Mouse (Mus musculus) forebrain, embryonic 16.5 days (tissue): Measurements from ENCODE around the gene Msx3. TPM values are rescaled to one million over a fixed set of nuclear protein-coding genes. Genes with fewer than 3 reads are reported as not detected.
A peak's percentile ranks its signal among the peaks of the same experiment; 100 is the strongest.

Experiments
- ATAC-seq: fragments of 200-750 bp; cut with Nextera tagmentation; 2 replicates; pipeline ENCODE4 v1.8.0; 2017; ENCODE audit warnings: mild to moderate bottlenecking, moderate library complexity
- H3K27ac ChIP-seq: fragments of 300-500 bp; sonication (generic); 2 replicates; pipeline ENCODE4 v1.5.1; 2014; ENCODE audit warnings: low read length, control low read depth
- H3K27me3 ChIP-seq: fragments of 300-500 bp; sonication (generic); replicated peaks from 2 replicates; pipeline ENCODE4 v1.6.1; 2014; ENCODE audit warnings: low read length; ENCODE audit not compliant: control insufficient read depth, insufficient read depth
- H3K36me3 ChIP-seq: fragments of 300-500 bp; sonication (generic); 2 replicates; pipeline ENCODE4 v1.6.1; 2014; ENCODE audit not compliant: control insufficient read depth, insufficient read depth
- H3K4me1 ChIP-seq: fragments of 300-500 bp; sonication (generic); replicated peaks from 2 replicates; pipeline ENCODE4 v1.6.1; 2014; ENCODE audit warnings: low read length; ENCODE audit not compliant: control insufficient read depth, insufficient read depth
- H3K4me2 ChIP-seq: fragments of 300-500 bp; sonication (generic); 2 replicates; pipeline ENCODE4 v1.6.1; 2014; ENCODE audit warnings: mild to moderate bottlenecking, low read length, control low read depth
- H3K4me3 ChIP-seq: fragments of 300-500 bp; sonication (generic); replicated peaks from 2 replicates; pipeline ENCODE4 v1.5.1; 2014; ENCODE audit warnings: mild to moderate bottlenecking, low read length, control low read depth
- H3K9ac ChIP-seq: fragments of 300-500 bp; sonication (generic); replicated peaks from 2 replicates; pipeline ENCODE4 v1.6.1; 2014; ENCODE audit warnings: low read depth, low read length, control low read depth
- H3K9me3 ChIP-seq: fragments of 300-500 bp; sonication (generic); 2 replicates; pipeline ENCODE4 v1.6.1; 2016; ENCODE audit warnings: low read length; ENCODE audit not compliant: control insufficient read depth
- WGBS: fragments of 180-500 bp; shearing (Covaris S2); extraction: QIAGEN DNeasy Blood & Tissue Kit; methylation state at CpG from one replicate; pipeline ENCODE4 v1.1.7; 2014; 5-methylcytosine and 5-hydroxymethylcytosine counted together
- polyA plus RNA-seq: library from polyadenylated mRNA; unstranded; fragments of >200 nt; fragmentation: Nextera tagmentation; extraction: Ambion mirVana; gene quantifications from 2 replicates; pipeline ENCODE4 v1.2.1, GENCODE M21; 2015

Msx3 gene
- polyA plus RNA-seq: 0.62 and 1.7 TPM in 2 replicates

GRCm38 (mm10) chr7:140048361-140049114 is at the start of gene Msx3:
Gene Msx3, minus strand, starts transcription at chr7:140049089.
- H3K4me2 ChIP-seq: peak within 1 kb of the TSS; percentile 65
- under 1% methylated on average over 56 of the region's 56 CpGs for WGBS
- H3K36me3 ChIP-seq: no peaks in the 10 kb centered on the region
- peaks cover 23% of the 10 kb centered on the region for H3K4me1 ChIP-seq
- H3K9me3 ChIP-seq: no peaks in the 10 kb centered on the region
- peak within 1 kb of the TSS; percentile 38 for H3K9ac ChIP-seq
- peak within 1 kb of the TSS; percentile 42 for H3K4me3 ChIP-seq
- no peak within 1 kb of the TSS for H3K27ac ChIP-seq
- ATAC-seq: peak; percentile 39
- peaks cover 77% of the 10 kb centered on the region for H3K27me3 ChIP-seq

DNA sequence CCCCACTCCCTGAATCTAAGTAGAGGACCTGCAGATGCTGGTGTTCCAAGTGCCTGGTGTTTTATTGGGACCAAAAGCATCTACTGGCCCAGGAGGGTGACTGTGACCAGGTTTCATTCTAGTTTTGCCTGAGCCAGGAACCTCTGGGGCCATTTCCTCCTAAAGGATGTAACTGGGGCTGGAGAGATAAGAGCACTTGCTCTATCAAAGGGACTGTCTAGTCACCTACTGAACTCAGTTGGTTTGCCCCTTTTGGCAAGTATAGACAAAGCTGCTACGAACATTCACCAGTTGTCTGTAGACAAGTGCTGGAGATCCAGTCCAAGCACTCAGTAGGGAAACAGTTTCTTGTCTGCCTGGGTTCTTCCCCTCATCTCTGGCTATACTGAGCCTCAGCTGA is 49.6 kb upstream of the Msx3 start:
- Histone ChIP-seq H3K9me3 (no peaks in the 10 kb centered on the region), H3K27me3 (no peaks in the 10 kb centered on the region), H3K4me1 (peaks cover 13% of the 10 kb centered on the region), H3K27ac (no peak overlapping the region), H3K9ac (no peak overlapping the region), H3K4me3 (no peak overlapping the region), H3K36me3 (no peaks in the 10 kb centered on the region), H3K4me2 (no peak overlapping the region)
- ATAC-seq: no peak
- 87% methylated on average over 1 of the region's 1 CpGs for WGBS

GRCm38 (mm10) chr7:140096055-140096454 is 47.2 kb upstream of the Msx3 start:
- no peak overlapping the region for H3K9ac ChIP-seq
- H3K27me3 ChIP-seq: no peaks in the 10 kb centered on the region
- no peak for ATAC-seq

GRCm38 (mm10) chr7:140095556-140095955 is 46.7 kb upstream of the Msx3 start:
- no peaks in the 10 kb centered on the region for H3K27me3 ChIP-seq
- no peaks in the 10 kb centered on the region for H3K36me3 ChIP-seq
- H3K9ac ChIP-seq: no peak overlapping the region
- ATAC-seq: no peak
- H3K9me3 ChIP-seq: no peaks in the 10 kb centered on the region
- H3K4me3 ChIP-seq: no peak overlapping the region
- H3K27ac ChIP-seq: no peak overlapping the region
- 10% methylated on average over 1 of the region's 1 CpGs for WGBS
- no peak overlapping the region for H3K4me2 ChIP-seq
- no peaks in the 10 kb centered on the region for H3K4me1 ChIP-seq

More at GRCm38 (mm10) chr7:140096055-140096454, 47.2 kb upstream of the Msx3 start:
- Histone ChIP-seq H3K4me3 (no peak overlapping the region), H3K9me3 (no peaks in the 10 kb centered on the region), H3K4me2 (no peak overlapping the region), H3K36me3 (no peaks in the 10 kb centered on the region), H3K4me1 (no peaks in the 10 kb centered on the region), H3K27ac (no peak overlapping the region)

- Histone ChIP-seq H3K4me1 (no peaks in the 10 kb centered on the region), H3K27me3 (no peaks in the 10 kb centered on the region), H3K4me2 (no peak overlapping the region), H3K9ac (no peak overlapping the region), H3K36me3 (no peaks in the 10 kb centered on the region), H3K4me3 (no peak overlapping the region), H3K9me3 (no peaks in the 10 kb centered on the region), H3K27ac (no peak overlapping the region)
- no peak for ATAC-seq
- 78% methylated on average over 5 of the region's 5 CpGs for WGBS
Observed at GRCm38 (mm10) chr7:140094954-140095353, 46.1 kb upstream of the Msx3 start.

GRCm38 (mm10) chr7:140092924-140093528 is 44.1 kb upstream of the Msx3 start, which contains the start of gene Prap1:
Gene Prap1, plus strand, starts transcription at chr7:140093395.
- Histone ChIP-seq H3K27me3 (no peaks in the 10 kb centered on the region), H3K36me3 (no peaks in the 10 kb centered on the region), H3K4me3 (no peak within 1 kb of the TSS), H3K9ac (no peak within 1 kb of the TSS), H3K4me2 (no peak within 1 kb of the TSS), H3K9me3 (no peaks in the 10 kb centered on the region), H3K27ac (no peak within 1 kb of the TSS), H3K4me1 (no peaks in the 10 kb centered on the region)
- ATAC-seq: no peak
- 75% methylated on average over 5 of the region's 5 CpGs for WGBS

DNA sequence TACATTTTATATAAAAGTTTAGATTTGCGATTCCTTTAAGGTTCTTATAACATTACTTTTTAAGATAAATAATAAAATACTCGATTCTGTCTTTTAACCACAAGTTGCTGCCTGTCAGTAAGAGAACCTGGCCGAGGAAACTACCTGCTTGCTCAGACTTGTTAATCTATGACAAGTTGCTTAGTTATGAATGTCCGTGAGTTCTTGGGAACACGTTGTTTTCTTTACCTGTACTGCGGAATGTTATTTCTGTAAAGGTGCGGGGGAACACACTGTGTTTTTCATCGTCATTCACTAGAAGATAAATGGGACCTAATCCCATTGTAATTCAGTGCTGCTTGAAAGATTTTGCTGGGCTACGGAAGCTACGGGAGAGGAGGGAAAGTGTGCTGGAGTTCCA is 41.7 kb upstream of the Msx3 start:
- Histone ChIP-seq H3K9me3 (no peaks in the 10 kb centered on the region), H3K4me1 (no peaks in the 10 kb centered on the region), H3K9ac (no peak overlapping the region), H3K4me3 (no peak overlapping the region), H3K27ac (no peak overlapping the region), H3K27me3 (no peaks in the 10 kb centered on the region), H3K4me2 (no peak overlapping the region), H3K36me3 (no peaks in the 10 kb centered on the region)
- WGBS: 69% methylated on average over 10 of the region's 10 CpGs
- no peak for ATAC-seq

- Histone ChIP-seq H3K4me2 (peak within 1 kb of the TSS; percentile 79), H3K9ac (peak within 1 kb of the TSS; percentile 80), H3K36me3 (no peaks in the 10 kb centered on the region), H3K27ac (peak within 1 kb of the TSS; percentile 92), H3K27me3 (no peaks in the 10 kb centered on the region), H3K4me3 (peak within 1 kb of the TSS; percentile 55), H3K4me1 (peaks cover 29% of the 10 kb centered on the region), H3K9me3 (no peaks in the 10 kb centered on the region)
- WGBS: 2% methylated on average over 18 of the region's 18 CpGs
- ATAC-seq: peak; percentile 86
Observed at GRCm38 (mm10) chr7:140082242-140082678, 33.4 kb upstream of the Msx3 start, which contains the start of gene Caly. Gene Caly, minus strand, starts transcription at chr7:140082548.

GRCm38 (mm10) chr7:140081408-140082241 is 32.7 kb upstream of the Msx3 start:
- H3K36me3 ChIP-seq: no peaks in the 10 kb centered on the region
- peaks cover 29% of the 10 kb centered on the region for H3K4me1 ChIP-seq
- H3K27ac ChIP-seq: peak overlapping the region; percentile 92
- H3K9me3 ChIP-seq: no peaks in the 10 kb centered on the region
- peak overlapping the region; percentile 79 for H3K4me2 ChIP-seq
- ATAC-seq: peak; percentile 7
- WGBS: 6% methylated on average over 20 of the region's 20 CpGs
- peak overlapping the region; percentile 55 for H3K4me3 ChIP-seq
- no peaks in the 10 kb centered on the region for H3K27me3 ChIP-seq
- peak overlapping the region; percentile 80 for H3K9ac ChIP-seq
